Mouse (Mus musculus): ENCODE measurements at regions not wholly inside any gene's neighbourhood (a gene's known extent, or its start where the extent isn't known, plus 50 kb on each side); places are given as distances from the start of the nearest gene placed in this dataset.
"Not testable (repeated sequence)": the region's sequence is repeated elsewhere in the genome, so short reads cannot be mapped to it uniquely, and the experiment has no call there.

GRCm38 (mm10) chr12:98144464-98144863 is 114.8 kb downstream of the Galc start:
- DNase-seq = no peak

DNA sequence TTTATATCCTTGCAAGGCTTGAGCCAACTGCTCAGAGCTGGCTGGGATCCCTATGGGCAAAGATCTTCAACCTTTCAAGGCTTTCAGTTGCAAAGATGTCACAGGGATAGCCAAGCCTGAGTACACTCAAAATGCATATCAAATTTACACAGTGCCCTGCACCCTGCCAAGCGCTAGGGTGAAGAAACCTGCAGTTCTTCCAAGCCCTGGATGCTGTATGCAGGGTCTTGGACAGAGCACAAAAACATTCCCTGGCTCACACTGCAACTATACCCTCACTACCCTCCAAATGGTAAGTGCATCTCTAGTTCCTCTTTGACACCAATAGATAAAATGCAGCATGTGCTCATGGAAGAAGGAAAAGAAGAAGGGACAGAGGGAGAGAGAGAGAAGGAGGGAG is 116.1 kb downstream of the Galc start:
- DNase-seq = no peak

- DNase-seq = not testable (repeated sequence)
Observed at GRCm38 (mm10) chr12:98139906-98140305, 119.4 kb downstream of the Galc start.

GRCm38 (mm10) chr12:98131276-98131675 is 128.0 kb downstream of the Galc start:
- DNase-seq = no peak

GRCm38 (mm10) chr12:98123541-98123940 is 135.7 kb downstream of the Galc start:
- DNase-seq = no peak

DNA sequence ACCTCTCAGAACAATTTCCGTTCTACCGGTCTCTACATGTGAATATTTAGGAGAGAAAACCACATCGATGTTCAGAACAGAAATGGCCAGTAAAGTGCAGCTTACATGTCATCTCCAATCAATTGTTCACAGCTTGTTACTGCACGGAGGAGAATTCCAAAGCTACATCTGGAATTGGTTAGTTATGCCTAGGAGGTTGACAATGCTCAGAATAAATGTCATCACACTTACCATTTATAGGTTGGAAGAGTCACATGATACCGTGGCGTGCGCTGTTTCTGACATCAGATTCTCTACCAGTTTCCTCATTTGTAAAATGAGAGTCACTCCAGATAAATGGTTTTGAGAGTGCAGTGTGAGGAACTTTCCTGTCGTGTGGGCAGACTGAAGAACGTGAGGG is 151.2 kb downstream of the Galc start:
- no peak for DNase-seq

DNA sequence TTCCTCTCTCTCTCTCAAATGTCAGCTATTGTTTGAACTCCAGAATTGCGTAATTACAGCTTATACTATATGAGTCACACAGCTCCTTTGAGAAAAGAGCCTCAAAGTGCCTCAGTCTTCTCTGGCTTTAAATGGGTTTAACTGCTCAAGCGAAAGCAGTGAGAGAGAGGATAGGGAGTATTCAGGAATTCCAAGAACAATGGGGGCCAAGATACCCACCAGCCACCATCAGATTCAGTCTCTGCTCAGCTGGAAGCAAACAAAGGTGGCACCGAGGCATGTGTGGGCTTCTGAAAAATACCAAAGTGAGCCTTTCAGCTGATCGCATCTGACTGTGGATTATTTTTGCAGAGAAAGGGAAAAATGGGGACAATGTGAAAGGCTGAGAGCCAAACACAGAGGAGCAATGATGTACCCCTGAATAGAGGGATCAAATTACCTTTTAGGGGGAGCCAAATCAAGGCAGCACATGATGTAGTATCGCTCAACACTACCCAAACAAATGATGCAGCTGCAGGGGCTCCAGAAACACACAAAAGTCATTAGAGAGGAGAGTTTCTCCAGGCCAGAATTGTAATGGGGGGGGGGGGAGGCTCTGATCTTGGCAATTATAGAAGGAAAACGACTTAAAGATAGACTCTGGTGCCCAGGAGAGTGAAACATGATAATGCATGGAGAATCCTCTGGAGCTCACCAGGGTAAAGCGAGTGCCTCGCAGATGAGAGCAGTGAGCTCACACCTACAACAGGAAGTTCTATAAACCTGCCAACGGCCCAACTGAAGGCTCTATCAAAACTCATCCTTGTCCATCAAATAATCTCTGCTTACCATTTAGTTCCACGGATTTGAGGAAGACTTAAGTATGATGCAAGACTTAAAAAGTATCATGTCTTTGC is 152.2 kb downstream of the Galc start:
- DNase-seq = no peak

DNA sequence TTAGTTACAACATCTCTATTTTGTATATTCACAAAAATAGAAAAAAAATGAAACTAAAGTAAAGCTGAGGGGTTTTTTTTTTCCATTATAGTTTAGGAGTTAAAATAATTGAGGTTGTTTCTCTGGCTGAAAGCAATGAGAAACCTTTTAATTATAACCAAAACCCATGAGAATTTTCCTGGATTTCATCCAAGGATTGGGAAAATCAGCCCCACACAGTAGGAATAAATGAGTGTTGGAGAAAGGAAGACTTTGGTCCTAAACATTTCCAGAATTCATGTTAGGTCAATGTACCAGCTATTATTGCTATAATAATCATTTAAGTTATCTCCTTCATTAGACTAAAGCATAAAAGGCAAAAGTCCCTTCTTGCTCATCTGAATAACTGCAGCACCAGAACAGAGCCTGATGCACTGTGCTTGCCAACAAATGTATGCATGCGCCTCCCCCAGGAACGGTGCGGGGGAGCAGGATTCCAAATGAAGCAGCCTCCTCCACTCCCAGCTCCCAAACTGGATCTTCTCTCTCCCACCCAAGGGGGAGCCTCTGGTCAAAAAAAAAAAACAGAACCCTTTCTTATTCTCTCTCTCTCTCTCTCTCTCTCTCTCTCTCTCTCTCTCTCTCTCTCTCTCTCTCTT is 153.0 kb downstream of the Galc start:
- DNase-seq = no peak

DNA sequence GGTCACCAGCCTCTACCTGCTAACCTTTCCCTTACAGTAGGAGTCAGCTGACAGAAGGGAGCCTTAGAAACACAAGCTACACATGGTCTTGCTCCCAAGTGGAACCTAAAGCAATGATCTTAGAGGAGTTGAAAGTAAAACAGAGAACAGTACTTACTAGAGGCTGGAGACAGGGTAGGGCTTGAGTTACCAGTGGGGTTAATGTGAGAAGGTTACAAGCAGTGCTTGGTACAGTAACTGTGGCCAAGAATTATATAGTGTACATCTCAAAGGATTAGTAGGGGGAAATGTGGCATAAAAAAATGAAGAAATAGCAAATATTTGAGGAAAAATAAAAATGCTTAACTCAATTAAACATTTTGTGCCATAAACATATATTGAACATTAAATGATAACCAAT is 153.5 kb downstream of the Galc start:
- DNase-seq = no peak

DNA sequence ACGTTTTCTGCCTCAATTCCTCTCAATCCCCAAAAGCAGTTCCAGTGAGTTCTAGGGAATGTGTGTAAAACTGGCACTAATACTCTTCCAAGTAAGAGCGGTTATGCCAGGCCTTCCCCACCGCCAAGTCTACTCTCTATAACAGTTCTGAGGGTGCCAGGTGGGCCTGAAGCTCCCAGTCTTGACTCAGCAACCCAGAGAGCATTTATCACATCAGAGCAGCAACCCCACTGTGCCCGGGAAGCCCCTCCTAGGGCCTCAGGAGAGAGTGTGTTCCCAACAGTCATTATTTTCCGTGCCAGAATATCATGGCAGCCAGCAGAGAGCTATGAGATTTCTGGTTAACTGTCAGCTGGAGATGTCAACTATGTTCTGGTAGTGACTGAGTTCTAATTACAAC is 169.1 kb downstream of the Galc start:
- no peak for DNase-seq

DNA sequence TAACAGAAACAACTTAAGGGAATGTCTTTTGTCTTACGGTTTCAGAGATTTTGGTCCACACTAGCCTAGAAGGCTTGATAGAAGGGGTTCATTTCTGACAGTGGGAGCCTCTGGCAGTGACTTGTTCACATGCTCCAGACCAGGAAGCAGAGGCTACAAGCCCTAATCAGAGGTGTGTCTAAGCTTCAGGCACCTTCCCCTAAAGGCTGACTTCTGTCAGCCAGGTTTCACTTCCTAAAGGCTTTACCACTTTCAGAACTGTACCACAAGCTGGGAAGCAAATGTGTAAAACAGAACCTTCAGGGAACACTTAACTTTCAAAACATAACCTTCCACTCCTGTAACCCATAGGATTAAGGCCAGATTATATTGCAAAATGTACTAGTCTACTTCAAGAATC is 180.9 kb downstream of the Galc start:
- no peak for DNase-seq

DNA sequence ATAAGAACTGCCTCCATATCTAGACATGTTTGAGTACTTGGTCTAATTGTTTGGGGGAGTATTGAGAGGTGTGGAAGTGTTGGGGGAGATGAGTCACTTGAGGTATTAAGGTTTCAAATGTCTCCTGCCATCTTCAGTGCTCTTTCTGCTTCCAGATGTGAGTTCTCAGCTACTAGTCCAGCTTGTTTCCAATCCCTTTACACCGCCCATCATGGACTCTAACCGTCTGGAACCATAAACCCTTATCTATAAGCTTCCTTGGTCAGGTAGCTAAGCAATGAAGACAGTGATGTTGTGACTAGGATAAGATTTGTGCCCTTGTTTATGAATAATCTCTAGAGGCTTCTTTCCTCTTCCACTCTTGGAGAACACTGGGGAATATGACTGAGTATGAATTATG is 183.7 kb downstream of the Galc start:
- DNase-seq = no peak

DNA sequence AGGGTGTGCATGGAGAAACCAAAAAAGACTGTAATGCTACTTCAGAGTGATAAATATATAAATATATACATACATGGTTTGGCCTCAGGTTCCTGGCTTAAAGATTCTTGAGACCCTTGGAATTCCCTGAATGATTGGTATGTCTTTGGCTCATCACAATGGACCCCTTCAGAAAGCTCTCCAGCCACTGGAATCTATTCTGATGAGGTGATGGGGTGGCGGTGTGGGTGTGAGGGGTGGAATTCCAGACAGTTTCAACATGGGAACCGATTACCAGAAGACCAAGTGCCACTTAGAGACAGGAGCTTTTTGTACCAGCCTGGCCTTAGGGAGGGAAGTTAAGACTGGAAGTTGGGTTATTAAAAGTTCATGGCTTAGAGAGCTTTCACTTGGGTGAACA is 190.1 kb downstream of the Galc start:
- no peak for DNase-seq

GRCm38 (mm10) chr12:98059419-98060180 is 199.7 kb downstream of the Galc start:
- DNase-seq = no peak

- no peak for DNase-seq
Observed at GRCm38 (mm10) chr12:98058977-98059376, 200.3 kb downstream of the Galc start.

DNA sequence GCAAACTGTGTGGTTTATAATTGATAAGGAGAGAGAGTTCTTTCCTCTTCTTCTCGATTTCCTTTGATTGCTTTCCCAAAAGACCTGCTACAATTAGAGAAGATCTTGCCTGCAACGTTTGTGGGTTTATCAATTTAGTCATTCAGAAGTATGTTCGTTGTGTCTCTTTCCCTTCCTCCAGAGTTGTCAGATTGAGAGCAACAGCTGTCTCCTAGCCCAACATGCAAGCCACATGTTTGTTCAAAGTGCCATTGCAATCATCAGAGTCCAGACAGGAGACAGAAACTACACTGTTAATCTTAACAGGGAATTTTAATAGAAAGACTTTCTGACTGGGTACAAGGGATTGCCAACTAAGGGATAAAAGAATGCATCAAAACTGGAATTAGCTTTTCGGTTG is 208.3 kb downstream of the Galc start:
- no peak for DNase-seq

DNA sequence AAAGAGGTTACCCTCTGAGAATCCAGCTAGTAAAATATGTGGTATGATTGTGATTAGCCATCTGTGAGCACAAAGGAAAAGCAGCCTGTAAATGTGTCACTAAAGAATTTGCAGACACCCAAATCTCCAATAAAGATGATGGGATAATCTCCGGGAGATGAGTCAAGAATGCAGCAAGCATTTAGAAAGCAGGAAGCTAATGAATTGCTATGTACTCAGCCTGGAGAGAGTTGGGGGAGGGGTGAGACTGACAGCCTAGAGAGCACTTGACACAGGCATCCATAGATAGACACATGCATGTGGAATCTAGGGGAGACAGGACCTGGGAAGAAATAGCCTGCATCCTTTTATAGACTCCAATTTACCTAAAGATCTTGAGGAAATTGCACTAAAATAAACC is 208.8 kb downstream of the Galc start:
- DNase-seq = no peak

GRCm38 (mm10) chr12:98050057-98050456 is 209.2 kb downstream of the Galc start:
- no peak for DNase-seq

DNA sequence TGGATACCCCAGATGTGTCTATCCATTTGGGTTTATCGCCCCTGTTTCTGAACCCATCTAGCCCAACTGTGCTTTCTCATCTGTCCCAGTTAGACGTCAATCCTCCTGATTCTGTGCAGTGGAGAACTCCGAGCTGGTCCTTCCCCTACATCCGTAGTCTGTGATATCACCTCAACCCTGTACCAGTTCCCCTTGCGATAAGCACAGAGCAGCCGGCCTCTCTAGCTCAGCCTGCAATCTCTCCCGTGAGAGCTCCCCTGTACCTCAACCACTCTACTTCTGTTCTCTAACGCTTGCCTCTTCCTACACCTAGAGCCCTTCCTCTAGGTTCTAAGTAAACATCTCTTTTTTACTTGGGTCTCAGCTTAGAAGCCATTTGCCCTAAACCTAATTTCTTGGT is 211.5 kb downstream of the Galc start:
- DNase-seq = no peak

DNA sequence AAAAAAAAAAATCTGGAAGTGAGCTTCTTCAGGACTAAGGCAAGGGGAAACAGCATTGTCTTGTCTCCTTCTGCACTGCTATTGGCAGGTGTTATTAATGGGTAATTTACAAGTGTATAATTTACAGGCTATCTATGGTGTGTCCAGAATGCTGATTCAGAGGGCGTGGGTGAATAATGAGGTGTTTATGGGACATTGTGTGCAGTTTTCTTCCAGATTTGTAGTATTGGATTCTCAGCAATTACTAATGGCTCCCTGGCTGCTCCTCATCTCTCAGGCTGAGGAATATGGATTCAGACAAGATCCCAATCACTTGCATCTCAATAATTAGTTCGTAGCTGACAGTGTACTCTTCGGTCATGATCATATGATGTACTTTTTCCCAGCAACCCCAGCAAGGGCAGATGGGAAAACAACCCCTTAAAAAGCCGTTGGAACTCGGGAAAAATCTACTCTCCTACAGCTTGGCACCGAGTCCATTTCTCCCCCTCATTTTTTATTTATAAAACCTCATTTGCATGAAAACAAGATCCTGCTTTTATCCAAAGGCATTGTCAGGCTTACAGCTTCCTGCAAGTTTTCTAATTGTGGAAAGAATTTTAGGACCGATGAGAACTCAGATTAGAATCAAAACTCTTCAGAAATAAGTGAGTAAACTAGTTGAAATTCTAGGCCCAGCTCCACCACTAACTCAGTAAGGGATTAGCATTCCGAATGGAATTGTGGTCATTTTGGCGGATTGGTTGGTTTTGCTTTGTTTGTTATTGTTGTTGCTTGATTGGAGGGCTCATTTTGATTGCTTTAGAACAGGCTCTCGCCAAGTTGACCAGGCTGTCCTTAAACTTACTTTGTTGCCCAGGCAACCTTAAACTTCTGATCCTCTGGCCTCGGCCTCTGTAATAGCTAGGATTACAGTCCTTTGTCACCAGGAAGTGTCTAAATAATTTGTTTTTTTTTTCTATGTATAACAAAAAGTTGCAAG is 212.5 kb downstream of the Galc start:
- no peak for DNase-seq

DNA sequence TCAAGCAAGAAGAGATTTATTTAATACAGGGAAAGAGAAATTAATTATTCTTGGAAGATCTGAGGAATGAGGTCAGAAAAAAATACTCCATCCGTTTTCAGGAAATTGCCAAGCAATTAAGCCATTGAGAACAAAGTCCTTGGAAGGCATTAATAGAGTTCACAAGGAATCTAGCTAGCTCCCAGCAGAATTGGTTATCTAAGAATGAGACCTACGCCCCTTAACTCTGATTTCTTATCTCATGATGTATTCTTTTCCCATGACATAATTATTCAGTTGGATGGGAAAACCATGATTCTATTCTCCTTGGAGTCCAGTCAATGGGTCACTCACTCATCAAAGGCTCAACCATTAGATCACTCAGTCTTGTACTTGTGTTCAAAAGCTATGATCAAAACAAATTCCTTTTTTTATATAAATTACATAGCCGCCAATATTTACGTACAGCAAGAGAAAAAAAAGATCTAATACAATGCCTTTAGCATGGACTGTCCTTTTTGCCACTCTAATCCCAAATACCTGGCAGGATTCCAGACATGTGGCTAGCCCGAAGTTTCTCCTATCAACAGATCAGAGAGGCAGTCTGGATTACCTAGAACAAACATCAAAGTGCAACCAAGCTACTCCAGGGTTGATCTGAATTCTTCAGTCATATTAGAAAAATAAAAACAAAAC is 213.3 kb downstream of the Galc start:
- DNase-seq = no peak

DNA sequence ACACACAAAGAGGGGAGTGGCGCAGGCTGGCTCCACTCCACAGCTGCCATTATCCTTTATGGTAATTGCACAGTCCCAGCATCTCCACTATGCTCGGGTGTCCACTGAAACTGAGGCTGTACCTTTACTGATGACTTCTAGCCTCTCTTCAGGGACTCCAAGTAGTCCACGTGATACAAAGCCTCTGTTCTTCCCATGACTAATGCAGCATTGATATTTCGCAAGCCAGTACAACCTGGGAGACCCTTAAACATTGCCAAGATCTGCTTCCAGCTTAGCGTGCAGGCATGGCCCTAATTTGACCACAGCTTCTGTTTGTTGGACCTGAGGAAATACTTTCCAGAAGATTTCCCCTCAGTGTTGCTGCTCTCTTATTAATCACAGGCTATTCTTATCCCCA is 215.8 kb downstream of the Galc start:
- DNase-seq = no peak
